15 mouse cellular contexts compared by ENCODE assay signal in genomic region chr2:79460107-79460506, GRCm38 (mm10). TPM values are rescaled to one million over a fixed set of nuclear protein-coding genes. Genes with fewer than 3 reads are reported as not detected.
DNase-seq lines count a peak whose midpoint lies in the region; ATAC-seq and TF ChIP-seq lines count a peak whose summit lies in the region.
"Had no signal": no experiment of that assay in that cellular context is flagged by ENCODE, and none has a peak within 500 bp of the region (broad histone marks: within the 10 kb centered on the region; RNA-seq: fewer than 3 reads in every experiment).

No protein-coding gene starts in this region.

- peak overlapping the region; percentile 55 for H3K27ac ChIP-seq in forebrain, postnatal 0 days (ENCODE audit: low read depth, low read length)
- H3K27ac ChIP-seq in midbrain, embryonic 13.5 days = peak overlapping the region; percentile 75
- H3K27ac ChIP-seq: limb, embryonic 12.5 days had no signal

- no peaks in the 10 kb centered on the region for H3K36me3 ChIP-seq in forebrain, postnatal 0 days (ENCODE audit: insufficient read depth)
- no peaks in the 10 kb centered on the region for H3K36me3 ChIP-seq in midbrain, embryonic 13.5 days
- H3K36me3 ChIP-seq: limb, embryonic 12.5 days had no signal

- 3% methylated on average over 14 of the region's 14 CpGs for WGBS in forebrain, postnatal 0 days
- WGBS in midbrain, embryonic 13.5 days = 2% methylated on average over 14 of the region's 14 CpGs

- peak; percentile 59 for DNase-seq in cerebellum, adult 11-12 months
- DNase-seq in cerebellum, adult 8-10 months = no peak
- DNase-seq in brain, embryonic 14.5 days (ENCODE audit: low read depth) = peak; percentile 88
- peak; percentile 79 for DNase-seq in forebrain, postnatal 0 days
- no peak for DNase-seq in gastrocnemius, postnatal 14 days
- DNase-seq in frontal cortex, postnatal 14 days (ENCODE audit: low spot score in 2 of 2) = no peak
- no peak for DNase-seq in lung, adult 18-20 months
- DNase-seq: heart, adult 11 months; kidney, adult 8-10 months; layer of hippocampus, adult 9-11 months; thymus, adult 18-20 months had no signal

- H3K27me3 ChIP-seq in forebrain, postnatal 0 days (ENCODE audit: insufficient read depth, low read length) = peaks cover 23% of the 10 kb centered on the region
- H3K27me3 ChIP-seq in midbrain, embryonic 13.5 days = peaks cover 52% of the 10 kb centered on the region

- H3K4me3 ChIP-seq in forebrain, postnatal 0 days (ENCODE audit: low read depth, low read length) = peak overlapping the region; percentile 19
- H3K4me3 ChIP-seq in midbrain, embryonic 13.5 days (replicated peaks) = peak overlapping the region; percentile 10

- no peak overlapping the region for H3K9ac ChIP-seq in forebrain, postnatal 0 days
- no peak overlapping the region; the same call in 1 of the 2 replicates for H3K9ac ChIP-seq in midbrain, embryonic 13.5 days (replicated peaks)
- H3K9ac ChIP-seq: limb, embryonic 12.5 days; lung, embryonic 14.5 days had no signal

- peak overlapping the region; percentile 43 for H3K4me2 ChIP-seq in forebrain, postnatal 0 days (ENCODE audit: low read depth)
- peak overlapping the region; percentile 44 for H3K4me2 ChIP-seq in midbrain, embryonic 13.5 days (replicated peaks)
- H3K4me2 ChIP-seq: limb, embryonic 12.5 days; lung, embryonic 14.5 days had no signal

- no peak for TF ChIP-seq POLR2A in brain, embryonic 14.5 days (IDR thresholded peaks at IDR 0.05; ENCODE audit: borderline replicate concordance, extremely low read depth, insufficient read depth, insufficient read length, poor library complexity, severe bottlenecking)

- no peaks in the 10 kb centered on the region for H3K9me3 ChIP-seq in forebrain, postnatal 0 days (ENCODE audit: low read length)
- H3K9me3 ChIP-seq in midbrain, embryonic 13.5 days = no peaks in the 10 kb centered on the region
- H3K9me3 ChIP-seq: limb, embryonic 12.5 days had no signal

- ATAC-seq in forebrain, postnatal 0 days = peak; percentile 27
- no peak for ATAC-seq in midbrain, embryonic 13.5 days

- peaks cover 12% of the 10 kb centered on the region for H3K4me1 ChIP-seq in forebrain, postnatal 0 days (ENCODE audit: insufficient read depth)
- H3K4me1 ChIP-seq in midbrain, embryonic 13.5 days (replicated peaks) = peaks cover 44% of the 10 kb centered on the region

- intact Hi-C loops in gastrocnemius, postnatal 14 days (cut with DNase I; ENCODE audit: low total_unique reads) = no loop called here

- no peak for TF ChIP-seq CTCF in brain, embryonic 14.5 days (IDR thresholded peaks at IDR 0.05; ENCODE audit: borderline replicate concordance, extremely low read depth, insufficient read depth, insufficient read length)
- TF ChIP-seq CTCF in forebrain, postnatal 0 days (IDR thresholded peaks at IDR 0.05; ENCODE audit: low read depth) = no peak

RNA-seq across cellular contexts. Expression of gene Cerkl, which starts 3.5 kb away (rescaled TPM):
- polyA plus RNA-seq in brain, embryonic 14.5 days (2012; rRNA removed) = 0.46 and 0.96 TPM in 2 replicates
- total RNA-seq in forebrain, postnatal 0 days (2014; rRNA removed) = 0.15 and 0.52 TPM in 2 replicates
- 1.1 and 1.2 TPM in 2 replicates for polyA plus RNA-seq in forebrain, postnatal 0 days (2015; fragmentation: Nextera tagmentation; extraction: Ambion mirVana)
- 1.6 and 2.6 TPM in 2 replicates for polyA plus RNA-seq in midbrain, embryonic 13.5 days (2015; fragmentation: Nextera tagmentation; extraction: Ambion mirVana)
- total RNA-seq in gastrocnemius, postnatal 14 days (2021) = under 1 TPM; 0.25 to 0.33 TPM

RNA-seq across cellular contexts. Expression of gene Neurod1, which starts 3.6 kb away (rescaled TPM):
- 33.3 and 42.1 TPM in 2 replicates for polyA plus RNA-seq in brain, embryonic 14.5 days (2012; rRNA removed)
- 14.2 and 15.9 TPM in 2 replicates for total RNA-seq in forebrain, postnatal 0 days (2014; rRNA removed)
- polyA plus RNA-seq in forebrain, postnatal 0 days (2015; fragmentation: Nextera tagmentation; extraction: Ambion mirVana) = 29.8 and 43.0 TPM in 2 replicates
- polyA plus RNA-seq in midbrain, embryonic 13.5 days (2015; fragmentation: Nextera tagmentation; extraction: Ambion mirVana) = 38.5 and 38.8 TPM in 2 replicates
- total RNA-seq in gastrocnemius, postnatal 14 days (2021) = under 1 TPM in 1 of 2 experiments, not detected in 1; 0.10 TPM
- total RNA-seq: heart, postnatal 25 days had no signal
- polyA plus RNA-seq: lung, embryonic 14.5 days had no signal

Comparison
In these comparisons a context has a peak if more than half of its experiments do, and no peak if none do; other contexts are left out.
1. DNase-seq: peak in cerebellum, adult 11-12 months (single experiment), brain, embryonic 14.5 days (single experiment) and forebrain, postnatal 0 days (single experiment); none in cerebellum, adult 8-10 months (single experiment), gastrocnemius, postnatal 14 days (single experiment), frontal cortex, postnatal 14 days (0 of 2) and lung, adult 18-20 months (0 of 2).